1 mouse cellular context compared by ENCODE assay signal in the genomic region with DNA sequence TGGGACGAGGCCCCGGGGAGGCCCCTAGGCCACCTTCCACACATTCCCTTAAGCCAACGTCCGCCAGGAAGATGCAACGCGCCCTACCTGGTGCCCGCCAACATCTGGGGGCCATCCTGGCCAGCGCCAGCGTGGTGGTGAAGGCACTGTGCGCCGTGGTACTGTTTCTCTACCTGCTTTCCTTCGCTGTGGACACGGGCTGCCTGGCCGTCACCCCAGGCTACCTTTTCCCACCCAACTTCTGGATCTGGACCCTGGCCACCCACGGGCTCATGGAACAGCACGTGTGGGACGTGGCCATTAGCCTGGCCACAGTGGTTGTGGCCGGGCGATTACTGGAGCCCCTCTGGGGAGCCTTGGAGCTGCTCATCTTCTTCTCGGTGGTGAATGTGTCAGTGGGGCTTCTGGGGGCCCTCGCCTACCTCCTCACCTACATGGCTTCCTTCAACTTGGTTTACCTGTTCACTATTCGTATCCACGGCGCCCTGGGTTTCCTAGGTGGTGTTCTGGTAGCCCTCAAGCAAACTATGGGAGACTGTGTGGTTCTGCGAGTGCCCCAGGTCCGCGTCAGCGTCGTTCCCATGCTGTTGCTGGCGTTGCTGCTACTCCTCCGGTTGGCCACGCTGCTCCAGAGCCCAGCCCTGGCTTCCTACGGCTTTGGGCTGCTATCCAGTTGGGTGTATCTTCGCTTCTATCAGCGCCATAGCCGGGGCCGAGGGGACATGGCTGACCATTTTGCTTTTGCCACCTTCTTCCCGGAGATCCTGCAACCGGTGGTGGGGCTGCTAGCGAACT.
TF ChIP-seq lines count a peak whose summit lies in the region.

No protein-coding gene starts in this region.

TF ChIP-seq in MEL, 35 proteins besides CTCF, POLR2A, EP300 and RAD21 (continued from another document):
- no peak for TF ChIP-seq JUND (IDR thresholded peaks at IDR 0.05; ENCODE audit: low read depth, low read length)
- TF ChIP-seq POLR2AphosphoS5 (IDR thresholded peaks at IDR 0.05; ENCODE audit: borderline replicate concordance, low read depth, low read length), result no peak
- TF ChIP-seq CHD1 (IDR thresholded peaks at IDR 0.05; ENCODE audit: low read depth, low read length), result peak; percentile 76; the same call in 1 of the 2 replicates
- TF ChIP-seq SIN3A (IDR thresholded peaks at IDR 0.05; ENCODE audit: low read length), result peak; percentile 45
- TF ChIP-seq UBTF (IDR thresholded peaks at IDR 0.05; ENCODE audit: borderline replicate concordance, insufficient read depth, low read depth, low read length), result peak; percentile 43; the same call in 1 of the 2 replicates
- TF ChIP-seq USF1 (IDR thresholded peaks at IDR 0.05; ENCODE audit: low read depth, low read length), result no peak
- TF ChIP-seq NELFE (IDR thresholded peaks at IDR 0.05; ENCODE audit: low read depth, low read length), result no peak
- TF ChIP-seq ZMIZ1 (IDR thresholded peaks at IDR 0.05; ENCODE audit: low read depth, low read length), result no peak
- no peak for TF ChIP-seq ZKSCAN1 (IDR thresholded peaks at IDR 0.05; ENCODE audit: low read depth, low read length)
- no peak for TF ChIP-seq BHLHE40 (IDR thresholded peaks at IDR 0.05; ENCODE audit: borderline replicate concordance, low read depth, low read length)
- TF ChIP-seq CHD2 (IDR thresholded peaks at IDR 0.05; ENCODE audit: low read length), result no peak
- no peak for TF ChIP-seq TAL1 (IDR thresholded peaks at IDR 0.05; ENCODE audit: low read length)
- no peak for TF ChIP-seq RCOR1 (IDR thresholded peaks at IDR 0.05; ENCODE audit: low read depth, low read length)
- no peak for TF ChIP-seq TBP (IDR thresholded peaks at IDR 0.05; ENCODE audit: low read depth, low read length)
TF ChIP-seq in MEL: peak in this region for 4.
